Mouse (Mus musculus) liver, embryonic 11.5 days (tissue): ENCODE data around the gene Pitpnm1. TPM values are rescaled to one million over a fixed set of nuclear protein-coding genes. Genes with fewer than 3 reads are reported as not detected.
A peak's percentile ranks its signal among the peaks of the same experiment; 100 is the strongest.

Source experiments
- ATAC-seq: fragments of 200-750 bp; cut with Nextera tagmentation; replicated peaks from 2 replicates; pipeline ENCODE4 v1.8.0; 2017; ENCODE audit warnings: moderate number of reproducible peaks, mild to moderate bottlenecking, moderate TSS enrichment, moderate library complexity; ENCODE audit not compliant: low FRiP score
- DNase-seq: peaks from one replicate; pipeline ENCODE4 v3.0.0-alpha.2; 2017; ENCODE audit warnings: low spot score
- H3K27ac ChIP-seq: fragments of 300-500 bp; sonication (generic); 2 replicates; pipeline ENCODE4 v1.5.1; 2014; ENCODE audit warnings: mild to moderate bottlenecking, low read depth, low read length, control low read depth
- H3K27me3 ChIP-seq: fragments of 300-500 bp; sonication (generic); replicated peaks from 2 replicates; pipeline ENCODE4 v1.6.1; 2014; ENCODE audit warnings: low read length, mixed read lengths; ENCODE audit not compliant: control insufficient read depth, insufficient read depth
- H3K36me3 ChIP-seq: fragments of 300-500 bp; sonication (generic); 2 replicates; pipeline ENCODE4 v1.6.1; 2014; ENCODE audit warnings: mild to moderate bottlenecking, low read length, moderate library complexity, mixed read lengths; ENCODE audit not compliant: control insufficient read depth, insufficient read depth
- H3K4me1 ChIP-seq: fragments of 300-500 bp; sonication (generic); replicated peaks from 2 replicates; pipeline ENCODE4 v1.6.1; 2014; ENCODE audit warnings: low read length, mixed read lengths; ENCODE audit not compliant: control insufficient read depth, insufficient read depth
- H3K4me2 ChIP-seq: fragments of 300-500 bp; sonication (generic); 2 replicates; pipeline ENCODE4 v1.6.1; 2014; ENCODE audit warnings: mild to moderate bottlenecking, control low read depth, moderate library complexity
- H3K4me3 ChIP-seq: fragments of 300-500 bp; sonication (generic); 2 replicates; pipeline ENCODE4 v1.5.1; 2014; ENCODE audit warnings: low read depth, low read length, control low read depth
- H3K9ac ChIP-seq: fragments of 300-500 bp; sonication (generic); 2 replicates; pipeline ENCODE4 v1.6.1; 2014; ENCODE audit warnings: low read depth, low read length, control low read depth
- H3K9me3 ChIP-seq: fragments of 300-500 bp; sonication (generic); 2 replicates; pipeline ENCODE4 v1.6.1; 2016; ENCODE audit warnings: low read length, inconsistent platforms, mixed read lengths; ENCODE audit not compliant: control insufficient read depth
- whole genome bisulfite sequencing: fragments of 180-500 bp; shearing (Covaris S2); extraction: QIAGEN DNeasy Blood & Tissue Kit; methylation state at CpG from one replicate; pipeline ENCODE4 v1.1.7; 2014; 5-methylcytosine and 5-hydroxymethylcytosine counted together
- polyA plus RNA-seq: library from polyadenylated mRNA; unstranded; fragments of >200 nt; fragmentation: Nextera tagmentation; extraction: Ambion mirVana; gene quantifications from 2 replicates; pipeline ENCODE4 v1.2.1, GENCODE M21; 2014

The Pitpnm1 gene
- polyA plus RNA-seq, 1 experiment from 2014 or later = 8.0 TPM

DNA sequence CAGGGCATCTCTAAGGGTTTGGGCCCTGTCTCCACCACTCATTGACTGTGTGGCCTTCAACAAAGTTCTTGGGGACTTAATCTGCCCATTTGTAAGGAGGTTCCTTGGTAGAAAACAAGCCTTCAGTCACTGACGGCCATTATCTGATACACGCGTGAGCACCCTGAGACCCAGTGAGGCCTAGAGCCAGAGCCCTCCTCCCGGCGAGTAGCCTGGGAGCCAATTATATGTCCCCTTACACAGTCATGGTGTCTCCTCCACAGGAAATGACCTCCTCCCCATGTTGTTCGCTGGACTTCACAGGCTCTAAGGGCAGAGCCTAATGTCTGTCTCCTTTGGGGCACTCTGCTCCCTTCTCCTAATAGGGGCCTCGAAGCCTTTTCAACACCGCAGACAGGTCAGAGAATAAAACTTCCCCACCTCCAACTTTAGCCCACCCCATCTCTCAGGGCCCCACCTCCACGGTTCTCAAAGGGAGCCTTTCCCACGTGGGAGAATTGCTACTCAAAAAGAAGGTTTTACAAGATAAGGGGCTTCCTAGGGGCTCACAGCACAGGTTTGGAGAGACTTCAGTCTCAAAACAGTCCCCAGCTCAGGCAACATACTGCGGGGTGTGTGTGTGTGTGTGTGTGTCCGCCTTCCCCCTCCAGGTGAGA is 46.7 kb downstream of the Pitpnm1 start:
- peaks cover 19% of the 10 kb centered on the region for H3K4me1 ChIP-seq
- H3K4me2 ChIP-seq = no peak overlapping the region
- H3K27ac ChIP-seq = no peak overlapping the region
- no peak for ATAC-seq
- no peak overlapping the region for H3K9ac ChIP-seq
- H3K9me3 ChIP-seq = no peaks in the 10 kb centered on the region
- H3K27me3 ChIP-seq = no peaks in the 10 kb centered on the region
- 68% methylated on average over 12 of the region's 12 CpGs for WGBS
- H3K36me3 ChIP-seq = peaks cover 9% of the 10 kb centered on the region; the same call in 1 of the 2 replicates
- no peak for DNase-seq
- no peak overlapping the region for H3K4me3 ChIP-seq

DNA sequence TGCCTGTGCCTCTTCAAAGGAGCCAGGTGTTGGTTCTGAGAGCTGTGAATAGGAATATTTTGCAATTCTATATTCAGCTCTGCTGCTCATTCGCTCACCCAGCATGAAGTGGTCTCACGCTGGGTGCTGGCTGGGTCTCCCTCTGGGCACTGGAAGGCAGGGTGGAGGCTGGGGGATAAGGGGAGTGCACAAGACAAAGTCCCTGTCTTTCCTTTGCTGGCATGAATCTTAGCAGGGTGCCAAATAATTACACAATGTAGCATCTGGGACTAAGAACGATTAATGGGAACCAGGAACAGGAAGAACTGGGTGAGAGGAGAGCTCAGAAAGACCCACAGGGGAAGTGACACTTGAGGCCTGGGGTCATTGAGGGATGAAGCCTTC is 47.2 kb downstream of the Pitpnm1 start:
- no peak overlapping the region for H3K27ac ChIP-seq
- H3K27me3 ChIP-seq = no peaks in the 10 kb centered on the region
- H3K36me3 ChIP-seq = peaks cover 9% of the 10 kb centered on the region; the same call in 1 of the 2 replicates
- DNase-seq (no peak), ATAC-seq (no peak)
- H3K4me1 ChIP-seq = peaks cover 19% of the 10 kb centered on the region
- H3K9me3 ChIP-seq = no peaks in the 10 kb centered on the region
- H3K4me3 ChIP-seq = no peak overlapping the region
- H3K9ac ChIP-seq = no peak overlapping the region
- no peak overlapping the region for H3K4me2 ChIP-seq
- WGBS = 58% methylated on average over 3 of the region's 3 CpGs

DNA sequence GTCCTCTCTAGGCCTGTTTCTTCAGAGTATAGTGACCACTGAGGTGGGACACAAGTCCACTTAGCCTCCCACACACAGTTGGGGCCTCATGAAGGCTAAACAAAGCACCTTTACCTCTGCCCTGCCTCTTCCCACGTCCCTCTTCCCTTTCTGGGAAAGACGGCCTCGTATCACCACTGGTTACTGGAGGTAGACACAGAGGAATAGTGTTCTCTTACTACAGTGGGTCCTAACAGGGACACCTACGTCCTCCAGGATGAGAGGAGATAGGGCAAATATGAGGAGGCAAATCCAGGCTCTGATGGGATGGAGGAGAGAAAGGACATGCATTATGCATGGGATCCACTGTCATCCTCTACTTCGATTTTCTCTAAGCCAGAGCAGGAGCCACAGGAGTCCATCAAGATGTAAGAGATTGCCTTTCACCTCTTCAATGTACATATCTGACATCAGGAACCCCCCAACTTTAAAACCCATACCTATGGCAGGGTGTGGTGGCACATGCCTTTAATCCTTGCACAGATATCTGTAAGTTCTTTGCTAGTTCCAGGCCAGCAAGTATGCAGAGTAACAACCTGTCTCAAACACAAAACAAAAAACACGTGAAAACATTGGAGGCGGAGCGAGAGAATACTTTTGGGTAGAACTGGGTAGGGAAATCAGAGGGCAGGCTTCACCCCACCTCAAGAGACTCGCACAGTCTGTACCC is 48.1 kb downstream of the Pitpnm1 start:
- peaks cover 9% of the 10 kb centered on the region; the same call in 1 of the 2 replicates for H3K36me3 ChIP-seq
- H3K4me3 ChIP-seq = peak overlapping the region; percentile 83
- H3K9ac ChIP-seq = 0 out of 2 replicates have a peak overlapping the region, but pooled peaks have one; percentile 42
- peak overlapping the region; percentile 68 for H3K4me2 ChIP-seq
- DNase-seq (no peak), ATAC-seq (no peak; the same call in 1 of the 2 replicates)
- WGBS = 40% methylated on average over 9 of the region's 9 CpGs
- H3K27me3 ChIP-seq = no peaks in the 10 kb centered on the region
- H3K9me3 ChIP-seq = no peaks in the 10 kb centered on the region
- H3K27ac ChIP-seq = no peak overlapping the region
- H3K4me1 ChIP-seq = peaks cover 19% of the 10 kb centered on the region

DNA sequence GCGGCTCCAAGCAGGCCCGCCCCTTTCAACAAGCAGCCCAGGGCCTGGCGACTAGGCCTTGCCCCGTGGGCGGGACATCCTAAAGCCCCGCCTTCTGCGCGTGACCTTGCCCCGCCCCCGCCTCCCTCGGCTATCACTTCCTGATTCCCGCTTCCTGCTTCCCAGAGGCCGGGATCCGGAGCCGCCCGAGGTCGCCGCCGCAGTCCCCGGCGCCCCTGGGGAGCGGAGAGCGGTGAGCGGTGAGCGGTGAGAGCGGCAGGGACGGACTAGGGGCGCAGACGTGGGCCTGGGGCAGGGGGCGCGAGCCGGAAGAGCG is 48.7 kb downstream of the Pitpnm1 start, which contains the start of gene Coro1b:
Gene Coro1b (plus strand): TSS at position 129 of the 316 bp plus-strand sequence.
- H3K4me2 ChIP-seq = peak within 1 kb of the TSS; percentile 68
- H3K27me3 ChIP-seq = no peaks in the 10 kb centered on the region
- H3K36me3 ChIP-seq = peaks cover 9% of the 10 kb centered on the region; the same call in 1 of the 2 replicates
- DNase-seq (peak; percentile 97), ATAC-seq (peak; percentile 95)
- no peaks in the 10 kb centered on the region for H3K9me3 ChIP-seq
- H3K4me3 ChIP-seq = peak within 1 kb of the TSS; percentile 83
- H3K27ac ChIP-seq = peak within 1 kb of the TSS; percentile 74
- H3K9ac ChIP-seq = peak within 1 kb of the TSS; percentile 91
- peaks cover 19% of the 10 kb centered on the region for H3K4me1 ChIP-seq
- 1% methylated on average over 33 of the region's 33 CpGs for WGBS

DNA sequence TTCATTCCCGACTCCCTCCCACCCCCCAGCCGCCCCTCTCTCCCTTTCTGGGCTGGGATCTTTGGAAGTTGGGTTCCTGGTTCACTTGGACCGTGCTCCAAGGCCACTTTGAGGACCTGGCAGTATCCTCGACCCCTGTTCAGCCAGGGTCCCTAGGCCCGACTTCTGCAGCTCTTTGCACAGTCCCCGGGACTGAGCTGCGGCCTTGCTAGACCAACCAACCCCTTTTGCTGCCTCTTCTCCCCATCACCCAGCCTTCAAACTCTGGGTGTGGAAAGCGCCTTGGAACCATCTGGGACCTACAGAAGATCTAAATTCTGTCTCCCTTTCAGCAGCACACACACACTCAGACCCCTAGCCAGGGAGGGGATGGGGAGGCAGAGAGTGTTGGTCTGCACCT is 49.0 kb downstream of the Pitpnm1 start:
- Histone ChIP-seq H3K27me3 (no peaks in the 10 kb centered on the region), H3K27ac (peak overlapping the region; percentile 74), H3K4me1 (peaks cover 19% of the 10 kb centered on the region), H3K4me2 (peak overlapping the region; percentile 68), H3K36me3 (peaks cover 9% of the 10 kb centered on the region; the same call in 1 of the 2 replicates), H3K9ac (peak overlapping the region; percentile 91), H3K9me3 (no peaks in the 10 kb centered on the region), H3K4me3 (peak overlapping the region; percentile 83)
- ATAC-seq (peak; percentile 48; the same call in 1 of the 2 replicates), DNase-seq (no peak)
- WGBS = 4% methylated on average over 8 of the region's 8 CpGs

DNA sequence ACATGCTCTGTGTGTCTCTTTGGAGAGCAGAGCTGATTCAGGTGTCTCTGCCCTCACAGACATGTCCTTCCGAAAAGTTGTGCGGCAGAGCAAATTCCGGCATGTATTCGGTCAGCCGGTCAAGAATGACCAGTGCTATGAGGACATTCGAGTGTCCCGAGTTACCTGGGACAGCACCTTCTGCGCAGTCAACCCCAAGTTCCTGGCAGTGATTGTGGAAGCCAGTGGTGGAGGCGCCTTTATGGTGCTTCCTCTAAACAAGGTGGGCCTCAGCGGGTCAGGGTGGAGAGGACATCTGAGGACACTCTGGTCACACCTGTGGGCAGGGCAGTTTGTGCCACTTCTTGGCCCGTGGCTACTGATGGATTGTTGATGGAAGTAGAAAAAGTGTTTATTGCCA is 49.5 kb downstream of the Pitpnm1 start:
- Histone ChIP-seq H3K27ac (no peak overlapping the region), H3K27me3 (no peaks in the 10 kb centered on the region), H3K36me3 (peaks cover 9% of the 10 kb centered on the region; the same call in 1 of the 2 replicates), H3K4me2 (peak overlapping the region; percentile 68), H3K4me1 (peaks cover 23% of the 10 kb centered on the region), H3K9me3 (no peaks in the 10 kb centered on the region), H3K9ac (peak overlapping the region; percentile 91), H3K4me3 (peak overlapping the region; percentile 83)
- no peak for DNase-seq
- no peak for ATAC-seq
- 83% methylated on average over 11 of the region's 11 CpGs for WGBS

DNA sequence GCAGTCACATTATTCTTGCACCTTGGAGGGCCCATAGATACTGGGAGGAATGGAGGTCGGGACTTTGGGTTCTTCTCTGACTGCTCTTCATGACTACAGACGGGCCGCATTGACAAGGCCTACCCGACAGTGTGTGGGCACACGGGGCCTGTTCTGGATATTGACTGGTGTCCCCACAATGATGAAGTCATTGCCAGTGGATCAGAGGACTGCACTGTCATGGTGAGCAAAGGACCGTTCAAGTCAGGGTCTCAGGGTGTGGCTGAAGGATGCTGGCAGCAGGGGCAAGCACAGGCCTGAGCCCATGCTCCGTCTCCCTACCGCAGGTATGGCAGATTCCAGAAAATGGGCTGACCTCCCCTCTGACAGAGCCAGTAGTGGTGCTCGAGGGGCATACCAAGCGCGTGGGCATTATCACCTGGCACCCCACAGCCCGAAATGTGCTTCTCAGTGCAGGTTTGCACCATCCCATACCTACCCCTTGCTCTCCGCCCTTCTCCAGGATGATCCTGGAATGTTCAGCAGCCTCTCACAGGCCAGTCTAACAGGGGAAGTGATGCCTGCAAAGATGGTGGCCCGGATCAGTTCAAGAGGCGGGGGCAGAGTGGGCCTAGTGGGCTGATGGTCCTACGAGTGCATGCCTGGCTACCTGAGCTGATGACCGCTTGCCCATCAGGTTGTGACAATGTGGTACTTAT is 50.1 kb downstream of the Pitpnm1 start:
- 91% methylated on average over 17 of the region's 17 CpGs for WGBS
- Histone ChIP-seq H3K4me3 (no peak overlapping the region), H3K9me3 (no peaks in the 10 kb centered on the region), H3K4me2 (peak overlapping the region; percentile 68), H3K9ac (no peak overlapping the region), H3K27me3 (no peaks in the 10 kb centered on the region), H3K36me3 (peaks cover 9% of the 10 kb centered on the region; the same call in 1 of the 2 replicates), H3K27ac (no peak overlapping the region), H3K4me1 (peaks cover 28% of the 10 kb centered on the region)
- DNase-seq = no peak
- ATAC-seq = no peak

DNA sequence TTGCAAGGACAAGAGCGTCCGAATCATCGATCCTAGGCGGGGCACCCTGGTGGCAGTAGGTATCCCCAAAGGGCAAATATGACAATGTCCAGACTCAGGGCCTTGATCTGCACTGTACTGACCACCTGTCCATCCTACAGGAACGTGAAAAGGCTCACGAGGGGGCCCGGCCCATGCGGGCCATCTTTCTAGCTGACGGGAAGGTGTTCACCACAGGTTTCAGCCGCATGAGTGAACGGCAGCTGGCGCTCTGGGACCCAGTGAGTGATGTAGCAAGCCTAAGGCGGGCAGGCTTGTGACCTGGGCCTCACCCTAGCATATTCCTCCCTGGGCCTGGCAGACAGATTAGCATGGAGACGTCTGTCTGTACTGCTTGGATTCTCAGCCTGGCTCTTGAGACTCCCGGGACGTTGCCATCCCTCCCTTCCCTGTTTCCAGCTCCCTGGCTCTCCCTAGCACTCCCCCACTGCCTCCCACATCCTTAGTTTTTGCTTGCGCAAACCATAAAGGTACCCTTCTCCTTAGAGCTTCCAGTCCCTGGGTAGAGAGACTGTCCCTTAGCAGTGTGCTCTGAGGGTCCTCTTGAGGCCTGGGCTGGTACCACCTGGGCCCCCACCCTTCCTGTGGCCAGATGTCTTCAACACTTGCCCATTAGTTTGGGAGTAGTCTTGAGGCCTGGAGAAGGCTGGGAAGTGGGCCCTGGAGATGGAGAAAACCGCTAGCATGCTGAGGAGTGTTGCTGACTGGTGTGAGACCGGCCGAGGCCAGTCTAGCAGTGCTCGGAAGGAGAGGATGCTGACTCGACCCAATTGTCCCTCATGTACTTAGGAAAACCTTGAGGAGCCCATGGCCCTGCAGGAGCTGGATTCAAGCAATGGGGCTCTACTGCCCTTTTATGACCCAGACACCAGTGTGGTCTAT is 51.0 kb downstream of the Pitpnm1 start:
- Histone ChIP-seq H3K4me3 (no peak overlapping the region), H3K4me2 (no peak overlapping the region), H3K27me3 (no peaks in the 10 kb centered on the region), H3K27ac (no peak overlapping the region), H3K9ac (no peak overlapping the region), H3K9me3 (no peaks in the 10 kb centered on the region), H3K4me1 (peaks cover 31% of the 10 kb centered on the region), H3K36me3 (peaks cover 12% of the 10 kb centered on the region)
- ATAC-seq = no peak
- 86% methylated on average over 22 of the region's 22 CpGs for WGBS
- no peak for DNase-seq
